Mouse (Mus musculus): Measurements from ENCODE around the gene Canx. TPM values are rescaled to one million over a fixed set of nuclear protein-coding genes. Genes with fewer than 3 reads are reported as not detected.
"Not testable (repeated sequence)": the region's sequence is repeated elsewhere in the genome, so short reads cannot be mapped to it uniquely, and the experiment has no call there.

Gene Canx
- polyA plus RNA-seq, 1 experiment from 2014 or later: 266 TPM

- no peaks in the 10 kb centered on the region for H3K27me3 ChIP-seq (replicated peaks)
- H3K36me3 ChIP-seq (replicated peaks): no peaks in the 10 kb centered on the region
- peak overlapping the region; percentile 83 for H3K9ac ChIP-seq
- ATAC-seq (replicated peaks): no peak
- WGBS: 5% methylated on average over 7 of the region's 7 CpGs
- peak overlapping the region; percentile 83 for H3K4me3 ChIP-seq
- peak overlapping the region; percentile 92 for H3K27ac ChIP-seq
- peak overlapping the region; percentile 68 for H3K4me2 ChIP-seq
- H3K9me3 ChIP-seq: no peaks in the 10 kb centered on the region
- peaks cover 40% of the 10 kb centered on the region for H3K4me1 ChIP-seq
Observed at GRCm38 (mm10) chr11:50326302-50326966, 961 bp upstream of the Canx start.

GRCm38 (mm10) chr11:50324751-50325471 is 562 bp downstream of the Canx start:
- Histone ChIP-seq H3K4me2 (peak overlapping the region; percentile 63), H3K27ac (peak overlapping the region; percentile 92), H3K4me3 (peak overlapping the region; percentile 83), H3K36me3 (replicated peaks) (no peaks in the 10 kb centered on the region), H3K27me3 (replicated peaks) (no peaks in the 10 kb centered on the region), H3K9me3 (no peaks in the 10 kb centered on the region), H3K9ac (peak overlapping the region; percentile 93), H3K4me1 (peaks cover 45% of the 10 kb centered on the region)
- WGBS: 2% methylated on average over 34 of the region's 34 CpGs
- ATAC-seq (replicated peaks): peak; percentile 82

GRCm38 (mm10) chr11:50323843-50324242 is 1.6 kb downstream of the Canx start:
- Histone ChIP-seq H3K4me2 (peak overlapping the region; percentile 63), H3K4me1 (peaks cover 46% of the 10 kb centered on the region), H3K27ac (no peak overlapping the region), H3K9ac (0 out of 2 replicates have a peak overlapping the region, but pooled peaks have one; percentile 93), H3K27me3 (replicated peaks) (no peaks in the 10 kb centered on the region), H3K9me3 (no peaks in the 10 kb centered on the region), H3K36me3 (replicated peaks) (no peaks in the 10 kb centered on the region), H3K4me3 (peak overlapping the region; percentile 83)
- 43% methylated on average over 1 of the region's 1 CpGs for WGBS
- no peak for ATAC-seq (replicated peaks)

- Histone ChIP-seq H3K4me2 (no peak overlapping the region), H3K27ac (no peak overlapping the region), H3K4me3 (no peak overlapping the region), H3K4me1 (peaks cover 46% of the 10 kb centered on the region), H3K9ac (no peak overlapping the region), H3K9me3 (no peaks in the 10 kb centered on the region), H3K27me3 (replicated peaks) (no peaks in the 10 kb centered on the region), H3K36me3 (replicated peaks) (no peaks in the 10 kb centered on the region)
- no peak for ATAC-seq (replicated peaks)
Observed at GRCm38 (mm10) chr11:50322345-50322744, 3.1 kb downstream of the Canx start.

GRCm38 (mm10) chr11:50321239-50321638 is 4.2 kb downstream of the Canx start:
- WGBS: 93% methylated on average over 6 of the region's 6 CpGs
- no peak overlapping the region for H3K9ac ChIP-seq
- ATAC-seq (replicated peaks): no peak

GRCm38 (mm10) chr11:50319343-50319742 is 6.1 kb downstream of the Canx start:
- H3K9ac ChIP-seq; H3K27me3 ChIP-seq (replicated peaks); H3K9me3 ChIP-seq; ATAC-seq (replicated peaks); H3K4me2 ChIP-seq; H3K4me3 ChIP-seq; H3K27ac ChIP-seq; H3K36me3 ChIP-seq (replicated peaks): not testable (repeated sequence)
- H3K4me1 ChIP-seq: peaks cover 34% of the 10 kb centered on the region
- 89% methylated on average over 4 of the region's 4 CpGs for WGBS

More at GRCm38 (mm10) chr11:50321239-50321638, 4.2 kb downstream of the Canx start:
- Histone ChIP-seq H3K4me1 (peaks cover 38% of the 10 kb centered on the region), H3K9me3 (no peaks in the 10 kb centered on the region), H3K36me3 (replicated peaks) (no peaks in the 10 kb centered on the region), H3K4me2 (no peak overlapping the region), H3K4me3 (no peak overlapping the region), H3K27ac (no peak overlapping the region), H3K27me3 (replicated peaks) (no peaks in the 10 kb centered on the region)

- Histone ChIP-seq H3K9me3 (no peaks in the 10 kb centered on the region), H3K4me2 (no peak overlapping the region), H3K27ac (no peak overlapping the region), H3K36me3 (replicated peaks) (peaks cover 18% of the 10 kb centered on the region), H3K4me1 (no peaks in the 10 kb centered on the region), H3K9ac (no peak overlapping the region), H3K4me3 (no peak overlapping the region), H3K27me3 (replicated peaks) (no peaks in the 10 kb centered on the region)
- ATAC-seq (replicated peaks): no peak
- 81% methylated on average over 2 of the region's 2 CpGs for WGBS
Observed at GRCm38 (mm10) chr11:50312803-50313202, 12.7 kb downstream of the Canx start.

- WGBS: 97% methylated on average over 2 of the region's 2 CpGs
- H3K4me3 ChIP-seq: no peak overlapping the region
- H3K27ac ChIP-seq: no peak overlapping the region
- no peaks in the 10 kb centered on the region for H3K27me3 ChIP-seq (replicated peaks)
- no peaks in the 10 kb centered on the region for H3K4me1 ChIP-seq
- H3K9me3 ChIP-seq: no peaks in the 10 kb centered on the region
- H3K9ac ChIP-seq: no peak overlapping the region
- no peak overlapping the region for H3K4me2 ChIP-seq
- H3K36me3 ChIP-seq (replicated peaks): peaks cover 60% of the 10 kb centered on the region
- no peak for ATAC-seq (replicated peaks)
Observed at GRCm38 (mm10) chr11:50303406-50303805, 22.1 kb downstream of the Canx start.

- Histone ChIP-seq H3K27me3 (replicated peaks) (no peaks in the 10 kb centered on the region), H3K9me3 (no peaks in the 10 kb centered on the region), H3K27ac (peak within 1 kb of the TSS; percentile 96), H3K4me3 (peak within 1 kb of the TSS; percentile 76), H3K9ac (peak within 1 kb of the TSS; percentile 66), H3K36me3 (replicated peaks) (peaks cover 23% of the 10 kb centered on the region), H3K4me1 (peaks cover 34% of the 10 kb centered on the region), H3K4me2 (peak within 1 kb of the TSS; percentile 79)
- WGBS: under 1% methylated on average over 45 of the region's 45 CpGs
- peak; percentile 98 for ATAC-seq (replicated peaks)
Observed at GRCm38 (mm10) chr11:50292190-50292855, 33.1 kb downstream of the Canx start, which contains the start of gene Maml1. Gene Maml1, minus strand, starts transcription at chr11:50292311.

GRCm38 (mm10) chr11:50291321-50292165 is 33.9 kb downstream of the Canx start:
- H3K27ac ChIP-seq: peak overlapping the region; percentile 96
- H3K4me3 ChIP-seq: peak overlapping the region; percentile 76
- H3K9me3 ChIP-seq: no peaks in the 10 kb centered on the region
- ATAC-seq (replicated peaks): peak; percentile 86
- H3K9ac ChIP-seq: peak overlapping the region; percentile 66
- H3K4me2 ChIP-seq: peak overlapping the region; percentile 79
- no peaks in the 10 kb centered on the region for H3K27me3 ChIP-seq (replicated peaks)
- H3K36me3 ChIP-seq (replicated peaks): peaks cover 20% of the 10 kb centered on the region
- 0% methylated on average over 84 of the region's 85 CpGs for WGBS
- peaks cover 34% of the 10 kb centered on the region for H3K4me1 ChIP-seq

GRCm38 (mm10) chr11:50290486-50291225 is 34.8 kb downstream of the Canx start:
- Histone ChIP-seq H3K4me3 (peak overlapping the region; percentile 76), H3K4me1 (peaks cover 34% of the 10 kb centered on the region), H3K4me2 (peak overlapping the region; percentile 79), H3K9ac (peak overlapping the region; percentile 66), H3K27ac (peak overlapping the region; percentile 96), H3K27me3 (replicated peaks) (no peaks in the 10 kb centered on the region), H3K36me3 (replicated peaks) (peaks cover 15% of the 10 kb centered on the region; the same call in 1 of the 2 replicates), H3K9me3 (no peaks in the 10 kb centered on the region)
- 9% methylated on average over 20 of the region's 20 CpGs for WGBS
- ATAC-seq (replicated peaks): no peak
